Mouse (Mus musculus) heart, adult 9 months (tissue): Measurements from ENCODE around the gene Atf4.

Experiments
- DNase-seq, 2 experiments: peaks; one replicate each; pipeline ENCODE4 v3.0.0; 2022; ENCODE audit warnings: low spot score in 2 of 2

The Atf4 gene

GRCm38 (mm10) chr15:80249672-80250071, 5.3 kb upstream of the Atf4 start:
- no peak for DNase-seq

GRCm38 (mm10) chr15:80250586-80250985, 4.4 kb upstream of the Atf4 start:
- DNase-seq: no peak

DNA sequence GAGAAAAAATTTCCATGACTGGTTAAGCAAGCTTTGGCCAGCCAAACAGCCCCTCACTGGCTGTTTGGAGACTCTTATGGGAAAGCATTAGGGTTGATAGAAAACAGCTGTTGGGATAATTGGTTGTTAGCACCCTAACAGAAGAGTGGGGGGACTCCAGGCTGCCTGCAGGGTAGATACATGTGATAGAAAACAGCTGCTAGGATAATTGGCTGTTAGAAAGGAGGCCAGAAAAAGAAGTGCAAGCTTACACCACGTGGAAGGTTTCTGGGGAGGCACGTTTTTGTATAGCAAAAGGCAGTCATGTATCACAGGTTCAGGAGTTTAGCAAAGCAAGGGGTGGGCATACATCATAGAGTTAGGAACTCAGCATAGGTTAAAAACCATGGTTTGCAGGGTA, 1.5 kb upstream of the Atf4 start:
- no peak for DNase-seq

GRCm38 (mm10) chr15:80254207-80254606, 777 bp upstream of the Atf4 start:
- no peak for DNase-seq

DNA sequence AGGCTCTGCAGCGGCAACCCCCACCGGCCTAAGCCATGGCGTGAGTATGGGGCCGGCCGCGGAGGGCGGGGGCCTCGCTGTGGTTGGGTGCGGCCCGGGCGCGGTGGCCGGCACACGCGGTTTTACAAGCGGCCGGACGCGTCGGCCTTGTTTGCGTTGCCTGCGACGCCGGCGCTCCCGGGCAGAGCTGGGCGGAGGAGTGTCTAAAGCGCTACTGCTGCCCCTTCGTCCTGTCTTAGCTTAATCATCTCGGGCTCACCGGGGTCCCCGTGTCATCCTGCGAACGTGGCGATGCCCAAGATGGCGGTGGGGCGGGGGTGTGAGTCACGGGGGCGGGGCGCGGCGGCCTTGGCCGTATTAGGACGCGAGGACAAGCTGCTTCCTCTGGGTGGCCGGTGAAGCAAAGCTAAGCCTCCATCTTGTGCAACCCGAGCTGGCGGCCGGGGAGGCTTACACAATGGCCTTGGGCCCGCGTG, 700 bp downstream of the Atf4 start:
- peak; percentile 82 to 86 for DNase-seq

GRCm38 (mm10) chr15:80256242-80256641, 1.3 kb downstream of the Atf4 start:
- no peak for DNase-seq

GRCm38 (mm10) chr15:80256656-80257601, 1.9 kb downstream of the Atf4 start:
- DNase-seq: no peak

GRCm38 (mm10) chr15:80257602-80258239, 2.7 kb downstream of the Atf4 start:
- no peak for DNase-seq

GRCm38 (mm10) chr15:80258240-80259170, 3.5 kb downstream of the Atf4 start:
- DNase-seq: no peak

GRCm38 (mm10) chr15:80259406-80260045, 4.5 kb downstream of the Atf4 start:
- no peak for DNase-seq

- peak; percentile 67 to 80 for DNase-seq
Observed at GRCm38 (mm10) chr15:80260677-80261076, 5.7 kb downstream of the Atf4 start.

GRCm38 (mm10) chr15:80261100-80261499, 6.1 kb downstream of the Atf4 start:
- DNase-seq: no peak

GRCm38 (mm10) chr15:80263610-80264575, 8.9 kb downstream of the Atf4 start, which contains the start of gene Rps19bp1:
Gene Rps19bp1, minus strand, starts transcription at chr15:80264315.
- DNase-seq: peak; percentile 78 to 85

DNA sequence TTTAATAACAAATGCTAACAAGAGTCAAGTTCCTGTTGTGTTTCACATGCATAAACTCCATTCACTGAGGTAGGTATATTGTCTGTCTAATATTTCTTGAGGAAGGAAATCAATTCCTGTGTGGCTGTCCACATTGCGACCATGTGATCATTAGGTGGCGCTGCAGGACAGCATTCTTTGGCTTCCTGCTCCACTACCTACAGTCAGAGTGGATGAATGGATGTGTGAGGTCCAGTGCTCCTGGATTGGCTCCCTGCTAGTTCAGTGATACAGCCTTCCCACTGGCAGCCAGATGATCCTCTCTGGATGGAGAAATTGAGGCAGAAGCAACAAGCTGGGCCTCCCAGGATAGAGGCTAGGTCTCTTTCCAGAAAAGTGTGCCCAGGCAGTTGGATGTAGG, 11.3 kb downstream of the Atf4 start:
- DNase-seq: peak; percentile 51 to 65

DNA sequence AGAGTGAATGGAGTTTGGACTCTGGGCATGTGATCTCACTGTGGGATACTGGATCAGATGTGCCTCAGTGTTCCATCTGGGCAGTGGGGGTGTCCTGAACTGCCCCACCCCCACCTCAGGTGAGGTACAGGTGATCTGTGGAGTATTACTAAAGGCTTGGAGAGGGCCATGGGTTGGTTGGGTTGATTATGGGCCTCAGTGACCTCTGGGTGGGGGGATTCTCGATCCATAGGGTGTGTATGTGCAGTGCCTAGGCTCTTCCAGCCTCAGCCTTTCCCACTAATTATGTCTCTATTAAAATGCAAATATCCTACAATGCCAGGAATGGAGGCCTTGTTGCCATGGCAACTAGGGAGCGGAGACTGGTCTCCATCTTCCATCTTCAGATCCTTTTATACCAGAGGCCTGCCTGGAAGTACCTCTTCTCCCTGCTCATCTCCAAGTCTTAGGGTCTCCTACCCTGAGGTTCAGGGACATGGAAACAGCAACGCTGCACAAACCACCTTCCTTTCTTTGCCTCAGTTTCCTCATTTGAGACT, 16.9 kb downstream of the Atf4 start:
- DNase-seq: no peak

DNA sequence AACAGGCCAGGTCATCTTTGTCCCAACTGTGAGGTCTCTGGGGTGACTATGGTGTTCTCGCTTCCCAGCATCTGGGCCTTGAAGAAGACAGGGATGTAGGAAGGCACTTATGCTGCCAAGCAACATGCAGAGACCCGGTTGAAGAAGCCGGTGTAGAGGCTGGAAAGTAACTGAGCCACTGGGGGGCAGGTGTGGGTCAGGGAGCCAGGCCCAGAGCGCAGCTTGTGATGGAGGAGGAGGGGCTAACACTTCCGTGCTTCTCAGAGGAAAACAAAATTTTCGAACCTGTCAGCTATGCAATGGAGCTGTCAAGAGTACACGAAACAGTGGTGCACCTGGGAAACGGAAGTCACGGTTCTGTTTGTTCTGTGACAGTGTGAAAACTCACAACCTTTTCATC, 22.1 kb downstream of the Atf4 start:
- DNase-seq: no peak

DNA sequence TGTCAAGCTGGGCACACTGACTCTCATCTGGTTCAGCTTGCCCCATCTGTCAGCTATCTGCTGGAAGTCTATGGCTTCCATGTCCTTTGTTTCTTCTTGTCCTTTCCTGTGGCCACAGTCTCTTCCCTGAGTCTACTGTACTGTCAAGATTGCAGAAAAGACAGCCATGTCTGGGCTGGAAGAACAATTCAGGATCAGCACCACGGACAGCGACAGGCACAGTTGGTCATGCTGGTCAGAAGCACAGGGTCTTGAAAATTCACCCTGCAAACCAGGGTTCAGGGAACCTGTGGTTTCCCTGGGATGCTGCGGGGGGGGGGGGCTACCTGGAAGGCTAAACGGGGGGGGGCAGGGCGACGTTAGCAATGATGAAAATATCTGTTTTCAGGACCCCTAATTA, 22.6 kb downstream of the Atf4 start:
- DNase-seq: no peak

- no peak for DNase-seq
Observed at GRCm38 (mm10) chr15:80278121-80278759, 23.3 kb downstream of the Atf4 start.

GRCm38 (mm10) chr15:80279053-80279452, 24.1 kb downstream of the Atf4 start:
- no peak for DNase-seq
